Mouse (Mus musculus) forebrain, postnatal 0 days (tissue): ENCODE results near the gene Bahd1. TPM values are rescaled to one million over a fixed set of nuclear protein-coding genes. Genes with fewer than 3 reads are reported as not detected.

Source experiments
- ATAC-seq: fragments of 200-750 bp; cut with Nextera tagmentation; 2 replicates; pipeline ENCODE4 v1.8.0; 2017; ENCODE audit warnings: mild to moderate bottlenecking, moderate library complexity
- DNase-seq: peaks from one replicate; pipeline ENCODE4 v3.0.0-alpha.2; 2015
- H3K27ac ChIP-seq: fragments of 300-500 bp; sonication (generic); 2 replicates; pipeline ENCODE4 v1.5.1; 2014; ENCODE audit warnings: low read depth, mild to moderate bottlenecking, antibody characterized with exemption, low read length, moderate library complexity, mixed read lengths
- H3K27me3 ChIP-seq: fragments of 300-500 bp; sonication (generic); 2 replicates; pipeline ENCODE4 v1.6.1; 2014; ENCODE audit warnings: mild to moderate bottlenecking, low read length, mixed read lengths; ENCODE audit not compliant: insufficient read depth
- H3K36me3 ChIP-seq: fragments of 300-500 bp; sonication (generic); 2 replicates; pipeline ENCODE4 v1.6.1; 2014; ENCODE audit warnings: mild to moderate bottlenecking, moderate library complexity; ENCODE audit not compliant: insufficient read depth
- H3K4me1 ChIP-seq: fragments of 300-500 bp; sonication (generic); 2 replicates; pipeline ENCODE4 v1.6.1; 2014; ENCODE audit warnings: antibody characterized with exemption; ENCODE audit not compliant: insufficient read depth
- H3K4me2 ChIP-seq: fragments of 300-500 bp; sonication (generic); 2 replicates; pipeline ENCODE4 v1.6.1; 2014; ENCODE audit warnings: low read depth, mild to moderate bottlenecking, moderate library complexity
- H3K4me3 ChIP-seq: fragments of 300-500 bp; sonication (generic); 2 replicates; pipeline ENCODE4 v1.5.1; 2014; ENCODE audit warnings: low read depth, low read length, mixed read lengths
- H3K9ac ChIP-seq: fragments of 300-500 bp; sonication (generic); 2 replicates; pipeline ENCODE4 v1.6.1; 2014; ENCODE audit warnings: mild to moderate bottlenecking
- H3K9me3 ChIP-seq: fragments of 300-500 bp; sonication (generic); 2 replicates; pipeline ENCODE4 v1.6.1; 2016; ENCODE audit warnings: low read length
- CTCF ChIP-seq: sonication (generic); IDR thresholded peaks from 2 replicates; pipeline ENCODE4 v1.5.1; 2016; ENCODE audit warnings: antibody characterized with exemption, control low read depth, low read depth
- WGBS: fragments of 180-500 bp; shearing (Covaris S2); extraction: QIAGEN DNeasy Blood & Tissue Kit; methylation state at CpG from one replicate; pipeline ENCODE4 v1.1.7; 2014; 5-methylcytosine and 5-hydroxymethylcytosine counted together
- polyA plus RNA-seq: library from polyadenylated mRNA; unstranded; fragments of >200 nt; fragmentation: Nextera tagmentation; extraction: Ambion mirVana; gene quantifications from 2 replicates; pipeline ENCODE4 v1.2.1, GENCODE M21; 2015
- total RNA-seq: library from RNA; depleted of rRNA; stranded (reverse); fragments of >200 nt; gene quantifications from 2 replicates; pipeline ENCODE4 v1.2.3, GENCODE M21; 2014

Gene Bahd1
- total and polyA plus RNA-seq, 2 experiments from 2014 or later, result 5.1 to 19.9 TPM

- Histone ChIP-seq H3K27ac (no peak overlapping the region), H3K4me3 (no peak overlapping the region), H3K36me3 (peaks cover 24% of the 10 kb centered on the region), H3K9ac (no peak overlapping the region), H3K9me3 (no peaks in the 10 kb centered on the region), H3K4me1 (0 out of 2 replicates have a peak, but pooled peaks cover 10% of the 10 kb centered on the region), H3K27me3 (no peaks in the 10 kb centered on the region), H3K4me2 (no peak overlapping the region)
- ATAC-seq, result no peak
- TF ChIP-seq CTCF, result no peak
- WGBS, result 92% methylated on average over 17 of the region's 17 CpGs
- no peak for DNase-seq
Measured at GRCm38 (mm10) chr2:118916436-118916835, 16.3 kb downstream of the Bahd1 start.

DNA sequence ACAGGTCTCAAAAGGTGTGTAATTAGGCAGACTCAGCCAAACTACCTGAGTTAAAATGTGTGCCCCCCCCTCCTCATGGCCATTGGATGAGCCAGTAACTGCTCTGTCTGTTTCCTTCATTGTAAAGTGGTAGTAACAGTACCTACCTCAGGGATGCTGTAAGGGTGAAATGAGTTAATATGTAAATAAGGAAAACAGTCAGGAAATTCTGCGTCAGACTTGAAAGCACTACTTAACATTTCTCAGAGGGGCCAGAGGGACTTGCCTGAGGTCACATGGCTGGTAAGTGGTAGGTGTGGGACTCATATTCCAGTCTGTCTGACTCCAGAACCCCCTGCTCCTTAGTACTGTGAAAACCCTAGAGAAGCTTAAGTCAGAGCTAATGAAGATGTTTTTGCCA, 18.4 kb downstream of the Bahd1 start:
- Histone ChIP-seq H3K4me2 (no peak overlapping the region), H3K27me3 (no peaks in the 10 kb centered on the region), H3K36me3 (peaks cover 35% of the 10 kb centered on the region), H3K4me3 (no peak overlapping the region), H3K9me3 (no peaks in the 10 kb centered on the region), H3K9ac (no peak overlapping the region), H3K27ac (no peak overlapping the region), H3K4me1 (0 out of 2 replicates have a peak, but pooled peaks cover 9% of the 10 kb centered on the region)
- no peak for ATAC-seq
- TF ChIP-seq CTCF, result no peak
- no peak for DNase-seq
- whole genome bisulfite sequencing, result 58% methylated on average over 1 of the region's 1 CpGs

DNA sequence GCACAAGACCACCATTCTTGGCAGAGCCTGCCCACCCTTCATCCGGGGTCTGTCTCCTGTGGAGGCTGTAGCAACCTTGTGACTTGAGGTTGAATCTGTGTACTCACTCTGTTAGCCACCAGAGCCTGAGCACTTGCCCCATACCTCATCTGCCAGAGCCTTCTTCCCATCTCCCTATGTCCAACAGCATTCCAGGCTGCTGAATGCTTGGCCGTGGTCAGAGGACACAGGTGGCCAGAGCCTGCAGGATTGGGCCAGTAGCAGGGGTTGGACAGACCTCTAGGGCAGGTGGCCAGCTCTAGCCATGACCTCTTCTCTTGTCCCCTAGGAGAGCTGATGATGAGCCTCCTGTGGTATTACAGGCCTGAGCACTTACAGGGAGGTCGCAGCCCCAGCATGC, 20.3 kb downstream of the Bahd1 start:
- ATAC-seq, result no peak
- H3K4me3 ChIP-seq, result no peak overlapping the region
- no peak overlapping the region for H3K27ac ChIP-seq
- peaks cover 37% of the 10 kb centered on the region for H3K36me3 ChIP-seq
- H3K9me3 ChIP-seq, result no peaks in the 10 kb centered on the region
- H3K4me1 ChIP-seq, result no peaks in the 10 kb centered on the region
- WGBS, result 84% methylated on average over 3 of the region's 3 CpGs
- no peak for DNase-seq
- no peaks in the 10 kb centered on the region for H3K27me3 ChIP-seq
- H3K9ac ChIP-seq, result no peak overlapping the region
- TF ChIP-seq CTCF, result no peak
- no peak overlapping the region for H3K4me2 ChIP-seq

- ATAC-seq (peak; percentile 42), DNase-seq (no peak)
- H3K36me3 ChIP-seq, result peaks cover 18% of the 10 kb centered on the region
- H3K9me3 ChIP-seq, result no peaks in the 10 kb centered on the region
- no peaks in the 10 kb centered on the region for H3K27me3 ChIP-seq
- H3K4me1 ChIP-seq, result 0 out of 2 replicates have a peak, but pooled peaks cover 6% of the 10 kb centered on the region
- peak overlapping the region; percentile 76 for H3K9ac ChIP-seq
- peak overlapping the region; percentile 57 for H3K4me3 ChIP-seq
- no peak for TF ChIP-seq CTCF
- WGBS, result under 1% methylated on average over 6 of the region's 6 CpGs
- peak overlapping the region; percentile 94 for H3K4me2 ChIP-seq
- no peak overlapping the region for H3K27ac ChIP-seq
Measured at GRCm38 (mm10) chr2:118925952-118926351, 25.8 kb downstream of the Bahd1 start.

DNA sequence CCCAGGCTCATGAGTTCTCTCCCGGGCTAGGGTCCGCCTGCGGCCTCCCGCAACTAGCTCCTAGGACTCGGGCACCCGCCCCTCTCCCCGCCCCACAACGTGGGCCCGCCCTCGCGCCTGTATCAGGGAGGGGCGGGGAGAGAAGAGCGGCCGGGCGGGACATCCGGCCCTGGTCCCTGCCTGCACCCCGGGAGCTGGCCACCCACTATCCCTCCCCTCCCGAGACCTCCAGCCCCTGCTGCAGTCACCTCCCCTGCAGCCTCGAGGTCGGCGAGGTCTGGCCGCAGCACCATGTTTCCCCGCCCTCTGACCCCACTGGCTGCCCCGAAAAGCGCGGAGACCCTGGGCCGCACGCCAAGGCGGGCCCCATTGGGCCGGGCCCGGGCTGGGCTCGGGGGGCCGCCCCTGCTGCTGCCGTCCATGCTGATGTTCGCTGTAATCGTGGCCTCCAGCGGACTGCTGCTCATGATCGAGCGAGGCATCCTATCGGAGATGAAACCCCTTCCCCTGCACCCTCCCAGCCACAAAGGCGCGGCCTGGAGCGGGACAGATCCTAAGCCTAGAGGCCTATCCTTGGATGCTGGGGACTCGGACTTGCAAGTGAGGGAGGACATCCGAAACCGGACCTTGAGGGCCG, 26.3 kb downstream of the Bahd1 start, which contains the start of gene Chst14:
Gene Chst14 (plus strand): TSS at position 136 of the 637 bp plus-strand sequence.
- Histone ChIP-seq H3K27ac (no peak within 1 kb of the TSS), H3K27me3 (no peaks in the 10 kb centered on the region), H3K4me1 (0 out of 2 replicates have a peak, but pooled peaks cover 6% of the 10 kb centered on the region), H3K4me2 (peak within 1 kb of the TSS; percentile 94), H3K36me3 (peaks cover 13% of the 10 kb centered on the region), H3K4me3 (peak within 1 kb of the TSS; percentile 57), H3K9ac (peak within 1 kb of the TSS; percentile 76), H3K9me3 (no peaks in the 10 kb centered on the region)
- no peak for TF ChIP-seq CTCF
- WGBS, result 2% methylated on average over 39 of the region's 47 CpGs
- DNase-seq (peak; percentile 59), ATAC-seq (peak; percentile 83)

DNA sequence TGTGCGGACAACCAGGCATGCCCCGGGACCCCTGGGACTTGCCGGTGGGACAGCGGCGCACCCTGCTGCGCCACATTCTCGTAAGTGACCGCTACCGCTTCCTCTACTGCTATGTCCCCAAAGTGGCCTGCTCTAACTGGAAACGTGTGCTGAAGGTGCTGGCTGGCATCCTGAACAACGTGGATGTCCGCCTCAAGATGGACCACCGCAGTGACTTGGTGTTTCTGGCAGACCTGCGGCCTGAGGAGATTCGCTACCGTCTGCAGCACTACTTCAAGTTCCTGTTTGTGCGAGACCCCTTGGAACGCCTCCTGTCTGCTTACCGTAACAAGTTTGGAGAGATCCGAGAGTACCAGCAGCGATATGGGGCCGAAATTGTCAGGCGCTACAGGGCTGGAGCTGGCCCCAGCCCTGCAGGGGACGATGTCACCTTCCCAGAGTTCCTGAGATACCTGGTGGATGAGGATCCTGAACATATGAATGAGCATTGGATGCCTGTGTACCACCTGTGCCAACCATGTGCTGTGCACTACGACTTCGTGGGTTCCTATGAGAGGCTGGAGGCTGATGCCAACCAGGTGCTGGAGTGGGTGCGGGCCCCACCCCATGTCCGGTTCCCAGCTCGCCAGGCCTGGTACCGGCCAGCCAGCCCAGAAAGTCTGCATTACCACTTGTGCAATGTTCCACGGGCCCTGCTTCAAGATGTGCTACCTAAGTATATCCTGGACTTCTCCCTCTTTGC, 27.0 kb downstream of the Bahd1 start:
- 36% methylated on average over 31 of the region's 31 CpGs for WGBS
- Histone ChIP-seq H3K27ac (no peak overlapping the region), H3K27me3 (no peaks in the 10 kb centered on the region), H3K9ac (peak overlapping the region; percentile 76), H3K4me1 (0 out of 2 replicates have a peak, but pooled peaks cover 6% of the 10 kb centered on the region), H3K36me3 (peaks cover 12% of the 10 kb centered on the region), H3K9me3 (no peaks in the 10 kb centered on the region), H3K4me3 (peak overlapping the region; percentile 57), H3K4me2 (peak overlapping the region; percentile 94)
- no peak for ATAC-seq
- no peak for DNase-seq
- TF ChIP-seq CTCF, result no peak

- TF ChIP-seq CTCF, result no peak
- H3K4me3 ChIP-seq, result no peak overlapping the region
- H3K27me3 ChIP-seq, result no peaks in the 10 kb centered on the region
- H3K4me2 ChIP-seq, result no peak overlapping the region
- H3K27ac ChIP-seq, result no peak overlapping the region
- WGBS, result 83% methylated on average over 7 of the region's 7 CpGs
- H3K9me3 ChIP-seq, result no peaks in the 10 kb centered on the region
- no peaks in the 10 kb centered on the region for H3K36me3 ChIP-seq
- DNase-seq (no peak), ATAC-seq (no peak)
- H3K9ac ChIP-seq, result no peak overlapping the region
- H3K4me1 ChIP-seq, result no peaks in the 10 kb centered on the region
Measured at GRCm38 (mm10) chr2:118941341-118941740, 41.2 kb downstream of the Bahd1 start.
